Mouse (Mus musculus) adrenal gland, adult (tissue): Measurements from ENCODE around the gene Vmn1r188.
"Not testable (repeated sequence)": the region's sequence is repeated elsewhere in the genome, so short reads cannot be mapped to it uniquely, and the experiment has no call there.

Experiments
- DNase-seq, 2 experiments: peaks; one replicate each; pipeline ENCODE4 v3.0.0; 2022 to 2023; ENCODE audit warnings: low spot score in 1 of 2; ENCODE audit not compliant: inconsistent age in 2 of 2

Gene Vmn1r188

GRCm38 (mm10) chr13:22049737-22050440 is 34.4 kb upstream of the Vmn1r188 start:
- peak in 1 of 2 experiments; percentile 63 for DNase-seq

DNA sequence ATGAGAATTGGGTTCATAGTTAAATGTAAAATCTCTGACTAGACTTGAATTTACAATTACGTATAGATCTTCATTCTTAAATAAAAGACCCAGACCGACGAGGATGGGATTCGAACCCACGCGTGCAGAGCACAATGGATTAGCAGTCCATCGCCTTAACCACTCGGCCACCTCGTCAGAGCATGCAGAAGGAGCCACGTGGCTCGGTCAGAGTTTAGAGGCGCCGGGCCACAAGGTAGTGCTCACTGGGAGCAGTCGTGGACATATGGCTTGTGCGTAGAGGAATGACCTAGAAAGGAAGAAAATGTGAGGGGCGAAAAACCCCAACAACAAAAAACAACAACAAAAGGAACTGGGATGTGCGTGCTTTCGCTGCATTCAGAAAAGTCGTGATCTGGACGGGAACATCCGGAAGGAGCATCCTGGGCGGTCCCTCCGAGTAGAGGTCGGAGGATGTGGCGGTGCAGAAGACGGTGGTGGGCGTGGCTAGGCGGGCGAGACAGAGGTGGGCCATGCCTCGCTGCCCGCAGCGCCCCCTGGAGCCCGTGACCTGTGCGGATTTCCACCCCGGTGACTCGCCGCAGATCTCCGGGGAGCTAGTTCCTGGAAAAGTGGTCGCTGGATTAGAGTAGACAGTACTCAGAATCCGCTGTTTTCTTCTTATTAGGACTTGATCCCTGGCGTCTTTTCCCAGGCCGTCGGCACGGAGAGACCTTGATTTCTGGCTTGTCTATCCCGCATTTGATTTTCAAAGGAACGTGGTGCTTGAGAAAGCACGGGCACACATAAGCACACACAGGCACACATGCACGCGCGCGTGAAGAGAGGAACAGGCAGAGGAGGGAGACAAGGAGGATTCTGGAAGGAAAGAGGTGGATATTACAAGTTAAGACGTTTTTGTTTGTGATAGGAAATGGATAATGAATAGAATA is 33.4 kb upstream of the Vmn1r188 start:
- DNase-seq, result peak; percentile 94 to 98

DNA sequence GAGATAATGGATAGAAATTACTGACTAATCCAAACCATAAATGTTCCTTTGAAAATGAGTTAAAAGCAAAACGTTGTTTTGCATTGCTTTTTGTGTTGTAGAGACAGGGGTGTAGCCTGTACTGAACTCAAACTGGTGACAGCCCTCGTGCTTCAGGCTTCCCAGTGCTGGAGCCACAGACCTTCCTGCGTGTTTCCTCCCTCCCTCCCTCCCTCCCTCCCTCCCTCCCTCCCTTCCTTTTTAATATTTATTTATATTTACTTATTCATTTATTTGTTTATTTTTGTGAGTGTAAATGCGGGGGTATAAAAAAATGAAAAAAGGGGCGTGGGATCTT is 32.7 kb upstream of the Vmn1r188 start:
- DNase-seq, result no peak

GRCm38 (mm10) chr13:22053754-22054153 is 30.5 kb upstream of the Vmn1r188 start:
- no peak for DNase-seq

GRCm38 (mm10) chr13:22061422-22061821 is 22.8 kb upstream of the Vmn1r188 start:
- DNase-seq, result no peak

DNA sequence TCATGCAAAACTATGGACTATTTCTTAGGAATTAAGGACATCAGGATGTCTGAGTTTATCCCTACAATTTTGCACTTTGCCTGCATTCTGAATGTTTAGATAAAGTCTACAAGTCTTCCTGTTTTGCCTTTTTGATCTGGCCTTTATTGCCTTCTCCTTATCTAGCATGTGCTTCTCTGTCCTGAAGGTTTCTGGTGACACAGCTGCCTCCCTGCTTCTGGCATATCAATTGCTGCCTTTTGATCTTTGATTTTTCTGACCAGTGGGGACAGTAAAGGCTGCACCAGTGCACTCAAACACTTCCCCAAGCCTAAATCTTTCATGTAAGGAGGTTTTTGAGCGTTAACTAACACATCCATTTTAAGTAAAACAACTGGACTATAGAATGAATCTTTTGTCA is 20.8 kb upstream of the Vmn1r188 start:
- no peak for DNase-seq

DNA sequence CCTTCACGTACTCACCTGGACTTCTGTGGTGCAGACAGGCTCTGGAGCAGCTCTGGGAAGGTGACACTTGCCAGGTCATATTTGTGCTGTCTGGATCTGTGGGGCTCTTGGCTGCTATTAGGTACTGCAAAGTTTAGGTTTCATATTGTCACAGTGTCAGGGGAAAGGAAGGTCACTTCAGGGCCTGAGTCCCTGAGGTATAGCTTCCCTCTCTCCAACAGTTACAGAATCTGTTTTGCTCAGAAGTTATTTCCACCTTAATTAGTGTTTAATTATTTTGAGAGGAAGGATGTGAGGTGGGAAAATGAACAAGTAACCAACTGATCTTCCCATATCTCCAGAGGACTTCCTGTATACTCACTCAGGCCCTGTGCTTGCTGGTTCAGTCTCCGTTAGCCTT is 21.5 kb downstream of the Vmn1r188 start, which contains the start of gene Vmn1r189:
Vmn1r189 (minus strand) TSS at position 101 of the 400 bp plus-strand sequence.
- not testable (repeated sequence) for DNase-seq

DNA sequence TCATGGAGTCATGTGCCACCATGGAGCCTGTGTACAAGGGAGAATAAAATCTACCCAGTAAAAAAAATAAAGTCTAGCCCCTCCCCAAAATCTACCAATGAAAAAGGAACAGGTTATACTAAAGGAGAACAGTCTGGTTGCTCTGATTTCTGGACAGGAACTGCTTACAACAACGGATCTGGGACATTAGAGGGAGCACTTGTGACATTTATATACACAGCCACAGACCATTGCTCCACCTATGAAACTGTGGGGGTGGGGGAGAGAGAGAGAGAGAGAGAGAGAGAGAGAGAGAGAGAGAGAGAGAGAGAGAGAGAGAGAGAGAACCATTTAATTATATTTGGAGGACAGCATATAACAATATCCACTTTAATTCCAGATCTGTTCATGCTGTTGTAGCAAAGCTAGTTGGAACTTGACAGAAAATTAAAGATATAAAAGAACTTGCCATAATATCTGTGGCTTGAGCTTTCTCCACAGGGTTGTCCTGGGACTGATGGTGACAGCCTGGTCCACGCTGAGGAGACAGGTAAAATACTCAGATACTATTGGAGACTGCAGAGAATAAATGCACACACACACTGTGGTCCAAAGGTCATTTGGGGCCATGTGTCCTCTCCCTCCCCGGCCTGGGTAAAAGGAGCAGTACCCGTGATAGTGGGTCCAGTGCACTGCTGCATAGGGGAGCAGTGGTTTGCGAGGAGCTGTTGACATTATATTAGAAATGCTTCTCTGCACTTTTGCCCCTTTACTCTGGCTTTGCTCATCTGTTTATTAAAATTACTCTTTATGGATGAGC is 52.5 kb downstream of the Vmn1r188 start:
- not testable (repeated sequence) for DNase-seq
